Mouse (Mus musculus) lung, adult 2 months (tissue): ENCODE measurements at regions not wholly inside any gene's neighbourhood (a gene's known extent, or its start where the extent isn't known, plus 50 kb on each side); places are given as distances from the start of the nearest gene placed in this dataset.

Experiments used
- CTCF ChIP-seq: fragments of 200-500 bp; IDR thresholded peaks from 2 replicates; pipeline ENCODE4 v1.5.1; 2011; ENCODE audit warnings: mild to moderate bottlenecking, low read length, control low read depth; ENCODE audit not compliant: insufficient read depth
- POLR2A ChIP-seq: fragments of 200-500 bp; IDR thresholded peaks from 2 replicates; pipeline ENCODE4 v1.6.1; 2011; ENCODE audit warnings: low read depth, mild to moderate bottlenecking, control low read depth, low read length, borderline replicate concordance; ENCODE audit errors: extremely low read depth

DNA sequence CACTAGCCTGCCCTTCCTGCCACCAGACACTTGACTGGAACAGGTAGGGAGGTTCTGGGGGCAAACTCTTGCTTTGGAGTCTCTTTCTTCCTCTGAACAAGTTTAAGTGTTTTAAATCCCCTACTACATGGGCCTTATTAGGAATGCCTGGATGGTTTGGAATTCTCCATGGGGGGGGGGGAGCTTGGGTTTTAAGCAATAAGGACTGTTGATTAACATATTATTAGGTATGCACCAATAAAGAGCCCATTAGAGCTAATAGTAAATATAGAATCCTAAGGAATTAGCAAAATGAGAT, 196.0 kb upstream of the Irx3 start:
- TF ChIP-seq POLR2A, result no peak
- no peak for TF ChIP-seq CTCF
